Comparison of ENCODE assay signal across 13 mouse cellular contexts in genomic region chr10:30745238-30745974, GRCm38 (mm10). TPM values are rescaled to one million over a fixed set of nuclear protein-coding genes. Genes with fewer than 3 reads are reported as not detected.
DNase-seq lines count a peak whose midpoint lies in the region; ATAC-seq and TF ChIP-seq lines count a peak whose summit lies in the region.
"Had no signal": no experiment of that assay in that cellular context is flagged by ENCODE, and none has a peak within 500 bp of the region (broad histone marks: within the 10 kb centered on the region; RNA-seq: fewer than 3 reads in every experiment).

No protein-coding gene starts in this region.

- no peak overlapping the region for H3K9ac ChIP-seq in heart, embryonic 11.5 days (ENCODE audit: low read depth, low read length)
- no peak overlapping the region for H3K9ac ChIP-seq in ES-E14 (ENCODE audit: insufficient read depth, low read depth, low read length, poor library complexity, severe bottlenecking)
- H3K9ac ChIP-seq: limb, embryonic 13.5 days had no signal

- 84% methylated on average over 3 of the region's 3 CpGs for WGBS in heart, embryonic 11.5 days (ENCODE audit: insufficient replicate concordance)

- no peak overlapping the region for H3K4me3 ChIP-seq in heart, embryonic 11.5 days (ENCODE audit: low read depth, low read length)
- no peak overlapping the region for H3K4me3 ChIP-seq in ES-E14 (ENCODE audit: insufficient read depth in 1 of 2, low read depth in 1 of 2, low read length in 2 of 2, poor library complexity in 1 of 2, severe bottlenecking in 1 of 2)
- H3K4me3 ChIP-seq: embryonic facial prominence, embryonic 10.5 days; limb, embryonic 13.5 days; megakaryocyte, embryonic 14.5 days had no signal

- H3K27me3 ChIP-seq in heart, embryonic 11.5 days (ENCODE audit: control insufficient read depth, insufficient read depth, low read length), result no peaks in the 10 kb centered on the region
- H3K27me3 ChIP-seq: limb, embryonic 13.5 days; megakaryocyte, embryonic 14.5 days had no signal

- peak; percentile 59; the same call in 1 of the 2 replicates for ATAC-seq in heart, embryonic 11.5 days (replicated peaks; ENCODE audit: insufficient number of reproducible peaks, low FRiP score, low TSS enrichment)
- peak; percentile 36; the same call in 1 of the 2 replicates for ATAC-seq in erythroblast, adult 5-6 weeks (replicated peaks; ENCODE audit: low FRiP score, poor library complexity, severe bottlenecking)
- ATAC-seq: forebrain, embryonic 14.5 days had no signal

- H3K4me2 ChIP-seq in heart, embryonic 11.5 days, result no peak overlapping the region
- H3K4me2 ChIP-seq: limb, embryonic 13.5 days had no signal

- no peaks in the 10 kb centered on the region for H3K9me3 ChIP-seq in heart, embryonic 11.5 days (replicated peaks; ENCODE audit: control insufficient read depth, low read length)
- no peaks in the 10 kb centered on the region for H3K9me3 ChIP-seq in ES-E14 (ENCODE audit: control insufficient read depth, insufficient read depth, low read depth, low read length)
- H3K9me3 ChIP-seq: embryonic facial prominence, embryonic 10.5 days; limb, embryonic 13.5 days had no signal

- no peak for DNase-seq in heart, adult 9 months (ENCODE audit: low spot score in 2 of 2)
- no peak for DNase-seq in ES-E14 (ENCODE audit: low read depth, low spot score)
- DNase-seq in kidney, postnatal 25 days, result peak; percentile 59 to 76
- no peak for DNase-seq in embryo, embryonic 10 days (ENCODE audit: low spot score)
- DNase-seq in T-cell, adult 2 months (ENCODE audit: low spot score), result no peak
- no peak for DNase-seq in natural killer cell, adult 2 months (ENCODE audit: low spot score in 2 of 2)
- DNase-seq: thymus, postnatal 25 days had no signal

- no peaks in the 10 kb centered on the region for H3K4me1 ChIP-seq in heart, embryonic 11.5 days (ENCODE audit: control insufficient read depth, insufficient read depth, low read length)
- peaks cover 3 to 4% of the 10 kb centered on the region in 2 experiments for H3K4me1 ChIP-seq in ES-E14 (ENCODE audit: control insufficient read depth in 2 of 2, insufficient read depth in 2 of 2, low read length in 2 of 2, poor library complexity in 1 of 2)
- H3K4me1 ChIP-seq: embryonic facial prominence, embryonic 10.5 days had no signal

- H3K27ac ChIP-seq in heart, embryonic 11.5 days (ENCODE audit: low read depth, low read length), result no peak overlapping the region
- H3K27ac ChIP-seq in ES-E14 (ENCODE audit: insufficient read depth, low read depth, low read length, poor library complexity, severe bottlenecking), result peak overlapping the region; percentile 22; the same call in 1 of the 2 replicates
- H3K27ac ChIP-seq: embryonic facial prominence, embryonic 10.5 days; limb, embryonic 13.5 days had no signal

- in situ Hi-C loops in ES-E14 (cut with MboI; ENCODE audit: low sequenced_read_pairs in 2 of 2, unreplicated experiment in 2 of 2), result no loop called here

- no peaks in the 10 kb centered on the region for H3K36me3 ChIP-seq in heart, embryonic 11.5 days (ENCODE audit: control insufficient read depth, insufficient read depth, low read length)
- no peaks in the 10 kb centered on the region for H3K36me3 ChIP-seq in ES-E14 (ENCODE audit: control insufficient read depth, insufficient read depth, low read length, poor library complexity, severe bottlenecking)
- H3K36me3 ChIP-seq: embryonic facial prominence, embryonic 10.5 days; limb, embryonic 13.5 days had no signal

TF ChIP-seq in ES-E14, 5 proteins besides CTCF, POLR2A, EP300 and RAD21:
- no peak for TF ChIP-seq ZC3H11A (IDR thresholded peaks at IDR 0.05; ENCODE audit: borderline replicate concordance, low read depth, low read length)
- no peak for TF ChIP-seq CHD2 (IDR thresholded peaks at IDR 0.05; ENCODE audit: low read depth, low read length)
- TF ChIP-seq MAFK (IDR thresholded peaks at IDR 0.05; ENCODE audit: insufficient read depth, low read depth, low read length), result peak; percentile 24; the same call in 1 of the 2 replicates
- TF ChIP-seq ZNF384 (IDR thresholded peaks at IDR 0.05; ENCODE audit: low read depth, low read length), result no peak
- no peak for TF ChIP-seq HCFC1 (IDR thresholded peaks at IDR 0.05; ENCODE audit: borderline replicate concordance, insufficient read depth, low read length)

RNA-seq across cellular contexts. Expression of gene Ncoa7, which starts 57.7 kb away (rescaled TPM):
- polyA plus RNA-seq in heart, embryonic 11.5 days (2014; fragmentation: Nextera tagmentation; extraction: Ambion mirVana), result 10.1 and 11.4 TPM in 2 replicates
- total RNA-seq in ES-E14 (2012; rRNA removed), result 8.7 and 9.4 TPM in 2 replicates
- 129 and 168 TPM in 2 replicates for total RNA-seq in erythroblast, adult 5-6 weeks (2015; ENCODE audit: low replicate concordance)
- total RNA-seq in erythroblast, adult 5-6 weeks (2017; ENCODE audit: low replicate concordance), result 257 and 280 TPM in 2 replicates

Comparison
In these comparisons a context has a peak if more than half of its experiments do, and no peak if none do; other contexts are left out.
1. DNase-seq: peak in kidney, postnatal 25 days (2 of 2); none in heart, adult 9 months (0 of 2), ES-E14 (single experiment), embryo, embryonic 10 days (single experiment), T-cell, adult 2 months (single experiment) and natural killer cell, adult 2 months (0 of 2).
2. RNA of gene Ncoa7, which starts 57.7 kb away (total RNA-seq): 129 to 280 TPM in erythroblast, adult 5-6 weeks; 8.7 to 9.4 TPM in ES-E14; every median in the first group is over 10 times any median in the second.